Mouse (Mus musculus) lung, postnatal 14 days (tissue): Measurements from ENCODE around the gene Utp6.
"Not testable (repeated sequence)": the region's sequence is repeated elsewhere in the genome, so short reads cannot be mapped to it uniquely, and the experiment has no call there.

Experiments
- DNase-seq: peaks from one replicate; pipeline ENCODE4 v3.0.0; 2021

Gene Utp6

DNA sequence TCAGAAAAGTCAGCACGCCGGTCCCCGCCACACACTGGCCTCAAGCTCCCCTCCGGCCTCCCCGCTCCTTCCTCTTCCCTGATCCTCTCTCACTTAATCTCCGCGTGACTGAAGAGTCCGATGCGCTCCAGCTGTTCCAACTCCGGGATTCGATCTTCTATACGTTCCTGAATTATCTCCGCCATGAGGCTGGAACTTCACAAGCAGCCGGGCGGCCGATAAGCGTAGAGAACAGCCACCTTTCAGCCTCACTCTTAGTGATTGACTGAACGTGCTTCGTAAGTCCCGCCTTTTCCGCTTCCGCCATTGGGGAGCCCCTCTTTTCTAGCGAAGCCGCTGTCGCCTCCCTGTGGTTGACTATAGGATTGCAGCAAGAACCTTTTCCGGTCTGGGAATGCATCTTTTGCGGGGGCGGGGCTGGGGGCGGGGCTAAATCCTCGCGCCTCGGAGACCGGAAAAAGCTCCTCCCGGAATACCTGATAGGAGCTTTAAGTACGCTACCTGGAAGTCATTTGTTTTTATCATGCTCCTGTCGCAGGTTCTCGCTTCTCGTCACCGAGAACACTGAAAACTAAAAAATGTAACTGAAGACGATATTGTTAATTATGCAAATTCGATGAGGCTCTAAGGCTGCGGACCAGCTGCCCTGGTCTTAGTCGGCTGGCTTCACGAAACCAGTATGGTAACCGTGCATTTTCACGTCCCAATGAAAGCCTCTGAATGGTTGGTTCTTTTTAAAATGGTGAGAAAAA, at the start of gene Utp6:
Utp6 (minus strand) TSS at position 266 of the 752 bp plus-strand sequence.
- DNase-seq: peak; percentile 100

DNA sequence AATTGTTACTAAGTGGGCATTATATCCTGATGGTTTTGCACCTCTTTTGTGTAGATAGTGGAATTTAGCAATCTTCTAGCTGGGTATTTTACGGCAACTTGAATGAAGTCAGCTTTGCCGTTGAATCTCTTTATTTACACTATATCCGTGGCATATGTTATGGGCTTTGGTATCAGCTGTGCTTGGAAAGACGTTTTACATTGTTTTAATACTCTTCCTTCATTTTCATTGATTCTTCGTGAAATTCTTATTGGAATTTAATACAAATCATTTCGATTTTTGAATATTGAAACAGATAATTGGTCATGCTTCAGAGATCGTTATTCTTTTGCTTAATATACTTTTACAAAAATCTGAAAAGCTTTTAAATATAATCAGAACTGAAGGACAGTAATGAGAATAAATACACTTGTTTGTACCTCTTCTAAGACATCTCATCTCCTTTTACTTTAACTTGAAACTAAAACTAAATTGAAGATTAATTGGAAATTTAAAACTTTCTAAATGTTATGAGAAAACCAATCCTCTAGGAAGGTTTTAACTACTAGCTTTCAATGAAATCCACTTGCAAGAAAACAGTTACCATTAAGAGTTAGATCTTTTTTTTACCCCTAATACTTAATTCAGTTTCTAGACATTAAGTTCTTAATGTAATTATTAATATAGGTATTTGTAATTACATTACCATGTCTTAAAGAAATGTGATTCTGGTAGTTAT, 32.2 kb upstream of the Utp6 start:
- DNase-seq: no peak

DNA sequence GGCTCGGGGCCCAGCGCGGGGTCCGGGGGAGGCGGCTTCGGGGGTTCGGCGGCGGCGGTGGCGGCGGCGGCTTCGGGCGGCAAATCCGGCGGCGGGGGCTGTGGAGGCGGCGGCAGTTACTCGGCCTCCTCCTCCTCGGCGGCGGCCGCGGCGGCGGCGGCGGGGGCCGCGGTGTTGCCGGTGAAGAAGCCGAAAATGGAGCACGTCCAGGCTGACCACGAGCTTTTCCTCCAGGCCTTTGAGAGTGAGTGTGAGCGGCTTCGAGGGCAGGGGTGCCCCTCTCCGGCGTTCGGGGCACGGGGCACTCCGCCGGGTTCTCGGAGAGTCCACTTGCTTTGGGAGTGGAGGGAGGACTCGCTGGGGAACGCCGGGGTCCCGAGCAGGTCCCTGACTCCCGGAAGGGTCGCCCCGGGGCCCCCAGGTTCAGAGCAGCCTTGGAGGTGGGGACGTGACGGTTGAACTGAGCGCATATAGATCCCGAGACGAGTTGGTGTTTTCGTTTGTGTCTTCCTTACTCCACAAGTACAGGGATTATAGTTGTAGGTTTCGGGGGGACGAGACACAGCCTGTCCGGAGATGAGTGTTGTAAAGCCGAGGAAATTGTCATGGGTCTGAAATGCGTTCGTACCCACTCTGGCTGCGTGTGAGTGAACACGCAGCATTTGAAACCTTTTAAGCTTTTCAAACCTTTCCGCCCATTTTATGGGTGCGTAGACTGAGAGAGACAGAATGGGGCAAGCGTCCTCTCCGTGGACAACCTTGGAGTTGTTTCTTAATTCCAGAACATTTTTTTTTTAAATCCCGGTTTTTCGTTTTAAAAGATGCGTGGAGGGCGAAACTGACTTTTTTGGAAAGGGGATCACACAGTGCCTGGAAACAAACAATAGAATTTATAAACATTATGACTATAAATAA, 31.4 kb upstream of the Utp6 start:
- DNase-seq: peak; percentile 6

DNA sequence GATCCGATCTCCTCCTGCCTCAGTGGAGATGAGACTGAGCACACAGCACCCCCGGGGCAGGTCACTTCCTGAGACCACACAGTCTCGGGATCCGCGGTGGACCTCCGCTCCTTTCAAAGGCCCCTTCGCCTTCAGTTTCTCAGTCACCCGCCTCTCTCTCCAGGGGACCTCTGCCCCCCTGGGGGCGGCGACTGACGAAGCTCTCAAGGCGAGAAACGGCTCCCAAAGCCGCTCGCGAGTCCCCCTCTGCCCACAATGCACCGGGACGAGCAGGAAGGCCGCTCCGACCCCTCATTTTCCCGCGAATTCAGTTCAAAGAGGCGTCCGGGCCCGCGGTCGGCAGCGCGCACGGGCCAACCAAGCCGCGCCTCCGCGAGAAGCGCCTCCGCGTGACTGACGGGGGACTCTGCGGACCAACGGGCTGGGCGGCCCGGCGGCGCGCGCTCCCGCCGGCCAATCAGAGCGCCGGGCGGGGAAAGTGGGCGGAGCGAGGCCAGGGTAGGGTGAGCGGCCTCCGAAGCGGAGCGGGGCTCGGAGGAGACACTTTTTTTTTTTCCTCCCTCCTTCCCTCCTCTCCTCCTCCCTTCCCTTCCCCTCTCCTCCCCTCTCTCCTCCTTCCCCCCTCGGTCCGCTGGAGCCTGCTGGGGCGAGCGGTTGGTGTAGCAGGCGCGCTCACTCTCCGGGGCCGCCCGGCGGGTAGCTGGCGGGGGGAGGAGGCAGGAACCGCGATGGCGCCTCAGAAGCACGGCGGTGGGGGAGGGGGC, 30.6 kb upstream of the Utp6 start, which contains the start of gene Suz12:
Suz12 (plus strand) TSS at position 515 of the 764 bp plus-strand sequence.
- peak; percentile 94 for DNase-seq

DNA sequence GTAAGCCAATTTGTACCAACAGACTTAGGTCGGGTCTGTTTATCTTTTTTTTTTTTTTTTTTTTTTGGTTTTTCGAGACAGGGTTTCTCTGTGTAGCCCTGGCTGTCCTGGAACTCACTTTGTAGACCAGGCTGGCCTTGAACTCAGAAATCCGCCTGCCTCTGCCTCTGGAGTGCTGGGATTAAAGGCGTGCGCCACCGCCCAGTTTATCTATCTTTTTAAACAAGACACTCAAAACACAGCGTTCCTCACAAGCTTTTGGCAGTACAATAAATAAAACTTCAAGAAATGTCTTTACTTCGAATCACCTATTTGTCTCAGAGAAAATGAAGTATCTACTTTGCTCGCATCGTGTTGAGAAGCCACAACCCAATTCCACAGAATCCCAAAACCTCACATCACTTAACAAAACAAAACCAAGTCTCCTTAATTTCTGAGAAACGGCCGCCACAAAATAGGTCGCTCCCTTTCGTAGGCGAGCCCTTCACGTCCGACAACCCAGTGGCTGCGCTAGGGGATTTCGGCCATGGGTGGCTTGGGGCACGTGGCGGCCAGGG, 29.9 kb upstream of the Utp6 start:
- no peak for DNase-seq

DNA sequence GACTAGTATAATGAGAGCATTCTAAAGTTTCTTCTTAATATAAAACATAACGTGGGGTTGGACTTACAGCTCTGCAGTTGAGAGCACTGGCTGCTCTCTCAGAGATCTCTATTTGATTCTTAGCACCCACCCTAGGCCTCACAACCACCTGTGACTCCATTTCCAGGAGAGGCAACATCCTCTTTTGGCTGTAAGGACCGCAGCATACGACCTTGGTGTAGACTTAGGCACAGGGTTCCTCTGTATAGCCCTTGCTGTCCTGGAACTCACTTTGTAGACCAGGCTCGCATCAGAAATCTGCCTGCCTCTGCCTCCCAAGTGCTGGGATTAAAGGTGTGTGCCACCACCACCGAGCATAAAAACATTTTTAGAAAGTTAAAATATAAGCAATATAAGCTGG, 29.4 kb upstream of the Utp6 start:
- DNase-seq: no peak

DNA sequence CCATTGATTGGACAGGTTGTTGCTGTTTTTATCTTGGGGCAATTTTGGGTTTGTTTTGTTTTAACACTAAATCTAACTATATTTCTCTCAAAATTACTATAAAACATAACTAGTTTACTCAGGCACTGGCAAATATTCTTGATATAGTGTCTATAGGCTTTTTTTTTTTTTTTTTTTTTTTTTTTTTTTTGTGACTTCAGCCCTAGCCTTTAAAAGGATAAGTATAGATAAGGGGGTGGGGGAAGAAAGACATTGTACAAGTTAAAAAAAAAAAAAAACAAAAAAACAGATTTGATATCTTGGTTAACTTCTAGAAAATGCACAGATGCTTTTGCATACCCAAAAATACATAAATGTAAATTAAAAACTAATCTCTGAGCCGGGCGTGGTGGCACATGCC, 27.9 kb upstream of the Utp6 start:
- DNase-seq: no peak

DNA sequence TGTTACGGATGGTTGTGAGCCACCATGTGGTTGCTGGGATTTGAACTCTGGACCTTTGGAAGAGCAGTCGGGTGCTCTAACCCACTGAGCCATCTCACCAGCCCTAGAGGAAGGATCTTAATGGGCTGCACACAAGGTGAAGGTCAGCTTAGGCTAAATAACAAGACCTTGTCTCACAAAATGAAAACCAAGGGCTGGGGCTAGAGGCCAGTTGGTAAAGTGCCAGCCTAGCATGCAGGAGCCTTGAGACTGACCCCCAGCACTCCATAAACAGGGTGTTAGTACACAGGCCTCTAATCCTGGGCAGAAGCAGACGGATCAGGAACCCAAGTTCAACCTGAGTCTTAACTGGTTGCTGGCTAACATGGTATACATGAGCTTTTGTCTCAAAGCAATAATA, 25.7 kb upstream of the Utp6 start:
- no peak for DNase-seq

DNA sequence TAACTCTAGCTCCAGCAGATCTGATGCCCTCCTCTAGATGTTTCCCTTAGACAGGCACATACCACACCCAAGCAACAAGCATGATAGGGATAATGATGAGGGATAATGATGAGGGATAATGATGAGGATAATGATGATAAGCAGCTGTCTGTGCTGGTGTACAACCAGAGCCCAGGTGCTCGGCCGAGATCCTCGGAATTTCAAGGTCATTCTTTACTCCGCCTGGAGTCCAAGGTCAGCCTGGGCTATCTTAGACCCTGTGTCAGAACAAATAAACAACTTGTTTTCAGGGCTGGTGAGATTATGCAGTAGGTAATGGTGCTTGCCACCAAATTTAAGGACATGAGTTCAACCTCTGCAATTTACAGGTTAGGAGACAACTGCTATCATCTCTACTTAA, 24.7 kb upstream of the Utp6 start:
- no peak for DNase-seq

DNA sequence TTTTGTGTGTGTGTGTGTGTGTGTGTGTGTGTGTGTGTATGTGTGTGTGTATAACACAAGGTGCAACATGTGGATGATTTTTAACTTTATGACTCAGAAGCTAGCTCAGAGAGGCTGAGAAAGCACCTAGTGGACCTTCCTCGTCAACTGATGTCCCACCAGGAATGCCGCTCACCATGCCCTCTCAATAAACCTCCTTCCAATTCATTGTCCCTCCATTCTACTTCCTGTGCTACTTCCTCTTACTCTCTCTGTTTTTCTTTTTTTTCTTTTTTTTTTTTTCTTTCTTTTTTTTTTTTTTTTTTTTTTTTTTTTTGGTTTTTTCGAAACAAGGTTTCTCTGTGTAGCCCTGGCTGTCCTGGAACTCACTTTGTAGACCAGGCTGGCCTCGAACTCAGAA, 15.6 kb upstream of the Utp6 start:
- DNase-seq: not testable (repeated sequence)

DNA sequence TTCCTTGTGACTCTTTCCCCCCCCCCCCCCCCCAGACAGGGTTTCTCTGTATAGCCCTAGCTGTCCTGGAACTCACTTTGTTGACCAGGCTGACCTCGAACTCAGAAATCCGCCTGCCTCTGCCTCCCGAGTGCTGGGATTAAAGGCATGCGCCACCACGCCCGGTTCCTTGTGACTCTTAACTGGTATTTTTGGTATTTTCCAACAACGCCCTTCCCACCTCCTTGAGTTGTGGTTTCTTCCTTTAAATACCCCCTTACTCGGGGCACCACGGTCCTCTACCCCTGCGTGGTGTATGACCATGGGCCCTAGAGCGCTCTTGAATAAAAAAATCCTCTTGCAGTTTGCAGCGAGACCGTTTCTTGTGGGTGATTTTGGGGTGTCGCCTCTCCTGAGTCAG, 14.9 kb upstream of the Utp6 start:
- DNase-seq: not testable (repeated sequence)

DNA sequence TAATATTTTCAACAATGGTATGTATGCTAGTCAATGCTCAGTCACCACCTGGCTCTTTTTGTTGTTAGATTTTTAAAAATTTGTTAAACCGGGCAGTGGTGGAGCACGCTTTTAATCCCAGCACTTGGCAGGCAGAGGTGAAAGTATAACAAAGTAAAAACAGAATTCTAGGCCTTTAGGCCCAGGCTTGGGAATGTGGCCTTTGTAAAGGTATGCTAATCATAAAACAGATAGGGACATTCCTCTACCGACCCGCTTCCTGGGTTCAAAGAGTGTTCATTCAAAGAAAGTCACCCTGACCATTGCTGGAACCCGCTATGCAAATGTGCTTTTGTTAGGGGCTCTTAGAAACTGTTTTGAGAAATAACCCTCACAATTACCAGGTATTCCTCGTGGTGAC, 14.5 kb upstream of the Utp6 start:
- not testable (repeated sequence) for DNase-seq

DNA sequence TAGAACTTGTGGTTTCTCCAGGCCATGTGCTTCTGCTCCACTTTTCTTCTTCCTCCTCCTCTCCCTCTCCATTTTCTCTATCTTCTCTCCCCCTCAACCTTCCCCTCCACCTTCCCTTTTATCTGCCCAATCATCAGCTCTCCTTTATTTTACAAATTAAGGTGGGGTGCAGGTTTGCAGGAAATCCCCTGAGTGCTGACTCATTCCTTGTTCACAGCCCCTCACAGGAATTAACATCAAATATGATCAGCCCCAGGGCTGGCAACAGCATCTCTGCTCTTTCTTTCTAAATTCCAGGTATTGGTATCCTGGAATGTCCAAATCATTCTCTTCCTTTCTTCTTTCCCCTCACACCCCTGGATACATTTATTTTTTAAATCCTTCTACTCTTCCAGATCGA, 14.0 kb upstream of the Utp6 start:
- no peak for DNase-seq

DNA sequence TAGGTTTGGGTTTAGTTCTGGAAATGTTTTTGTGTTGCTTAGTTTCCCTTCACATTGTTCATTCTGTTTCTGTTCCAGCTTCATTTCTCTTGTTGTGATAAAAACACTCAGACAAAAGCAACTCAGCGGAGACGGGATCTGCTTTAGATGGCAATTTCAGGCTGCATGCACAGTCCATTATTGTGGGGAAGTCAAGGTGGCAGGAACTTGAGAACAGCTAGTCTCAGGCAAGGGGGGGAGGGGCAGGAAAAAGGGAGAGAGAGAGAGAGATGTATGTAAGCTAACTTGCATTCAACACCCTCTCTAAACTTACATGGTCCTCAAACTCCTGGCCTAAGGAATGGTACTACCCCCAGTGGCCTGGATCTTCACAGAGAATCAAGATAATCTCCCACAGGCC, 13.2 kb upstream of the Utp6 start:
- DNase-seq: no peak

DNA sequence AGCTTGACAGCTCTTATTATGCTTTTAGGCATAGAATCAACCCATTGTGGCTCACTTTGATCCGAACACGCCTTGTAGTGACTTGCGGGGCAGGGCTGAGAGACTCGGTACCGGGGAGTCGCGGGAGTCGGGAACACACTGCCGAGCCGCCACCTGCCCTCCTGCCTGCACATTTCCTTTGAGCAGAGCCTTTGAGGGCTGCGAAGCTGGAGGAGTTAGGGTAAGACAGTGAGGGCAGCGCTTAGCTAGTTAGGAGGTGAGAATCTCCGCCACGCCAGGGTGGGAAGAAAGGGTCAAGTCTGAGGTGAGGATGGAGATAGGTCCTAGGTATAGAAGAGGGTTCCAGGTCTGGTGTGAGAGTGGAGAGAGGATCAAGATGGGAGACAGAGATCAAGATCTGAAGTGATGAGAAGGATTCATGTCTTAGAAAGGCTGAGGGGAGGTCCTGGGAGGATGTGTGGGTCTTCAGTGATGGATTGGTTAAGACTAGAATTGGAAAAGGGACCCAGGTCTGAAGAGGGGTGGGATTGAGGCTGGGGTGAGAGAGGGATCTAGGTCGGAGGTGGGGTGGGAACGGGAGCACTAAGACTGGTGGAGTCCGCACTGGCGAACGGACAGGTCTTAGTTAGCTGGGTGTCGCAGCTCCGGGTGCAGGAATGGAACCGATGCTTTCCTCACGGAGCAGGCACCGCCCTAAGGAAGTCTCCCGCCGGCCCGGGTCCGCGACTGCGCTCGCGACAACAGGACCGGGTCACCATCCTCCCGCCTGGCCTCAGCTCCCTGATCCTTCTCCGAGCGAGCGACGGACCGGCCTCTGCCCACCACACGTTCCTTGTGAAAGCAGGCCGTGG, 11.7 kb upstream of the Utp6 start:
- DNase-seq: peak; percentile 24

DNA sequence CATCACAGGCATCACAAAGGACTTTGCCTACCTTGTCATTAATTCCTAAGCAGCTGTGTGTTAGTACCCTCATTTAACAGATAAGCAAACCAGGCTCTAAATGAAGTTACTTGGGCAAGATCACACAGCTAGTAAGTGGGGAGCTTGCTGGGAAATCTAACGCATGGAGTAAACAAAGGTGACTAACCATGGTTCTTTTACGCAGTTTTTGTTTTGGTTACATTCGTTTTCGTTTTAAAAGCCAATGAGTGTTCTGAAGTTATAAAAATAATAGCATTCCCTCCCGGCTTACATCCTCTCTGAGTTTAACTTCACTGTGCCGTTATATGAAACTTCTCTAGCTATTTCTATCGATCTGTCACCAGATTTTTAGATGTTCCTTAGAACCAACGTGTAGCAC, 10.9 kb upstream of the Utp6 start:
- DNase-seq: no peak

DNA sequence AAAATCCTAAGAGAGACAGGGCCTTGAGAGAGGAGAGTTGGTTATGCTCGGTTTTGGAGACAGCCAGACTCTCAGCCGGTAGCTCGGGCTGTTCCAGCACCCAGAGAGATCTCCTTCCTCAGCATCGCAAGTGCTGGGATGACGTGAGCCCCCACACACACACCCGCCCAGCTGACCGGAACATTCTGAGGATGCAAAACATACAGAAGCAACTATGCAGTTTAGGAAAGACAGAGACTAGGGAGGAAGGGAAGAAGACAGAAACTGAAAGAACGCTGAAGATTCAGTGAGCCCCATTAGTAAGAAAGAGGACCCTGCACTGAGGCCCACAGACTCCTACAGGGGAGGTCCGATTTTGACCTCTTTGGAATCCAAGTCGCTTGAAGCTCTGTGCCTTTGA, 5.6 kb upstream of the Utp6 start:
- DNase-seq: no peak

DNA sequence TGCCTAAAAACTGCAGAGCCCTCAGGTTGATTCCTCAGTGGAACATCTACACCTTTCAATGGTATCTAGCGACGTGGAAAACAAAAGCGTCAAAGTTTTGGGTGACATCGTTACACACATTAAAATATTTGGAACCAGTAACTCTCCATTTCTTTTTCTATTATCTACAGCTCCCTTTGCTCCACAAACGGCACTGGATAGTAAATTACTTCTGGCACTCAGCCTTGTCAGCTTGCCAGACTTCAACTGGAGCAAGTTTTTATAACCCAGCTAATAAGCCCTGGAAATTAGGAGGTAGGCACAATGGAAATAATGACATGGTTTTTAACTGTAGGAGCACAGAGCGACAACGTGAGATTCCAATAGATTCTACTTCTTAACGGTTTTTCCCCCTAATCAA, 3.7 kb upstream of the Utp6 start:
- DNase-seq: peak; percentile 64

DNA sequence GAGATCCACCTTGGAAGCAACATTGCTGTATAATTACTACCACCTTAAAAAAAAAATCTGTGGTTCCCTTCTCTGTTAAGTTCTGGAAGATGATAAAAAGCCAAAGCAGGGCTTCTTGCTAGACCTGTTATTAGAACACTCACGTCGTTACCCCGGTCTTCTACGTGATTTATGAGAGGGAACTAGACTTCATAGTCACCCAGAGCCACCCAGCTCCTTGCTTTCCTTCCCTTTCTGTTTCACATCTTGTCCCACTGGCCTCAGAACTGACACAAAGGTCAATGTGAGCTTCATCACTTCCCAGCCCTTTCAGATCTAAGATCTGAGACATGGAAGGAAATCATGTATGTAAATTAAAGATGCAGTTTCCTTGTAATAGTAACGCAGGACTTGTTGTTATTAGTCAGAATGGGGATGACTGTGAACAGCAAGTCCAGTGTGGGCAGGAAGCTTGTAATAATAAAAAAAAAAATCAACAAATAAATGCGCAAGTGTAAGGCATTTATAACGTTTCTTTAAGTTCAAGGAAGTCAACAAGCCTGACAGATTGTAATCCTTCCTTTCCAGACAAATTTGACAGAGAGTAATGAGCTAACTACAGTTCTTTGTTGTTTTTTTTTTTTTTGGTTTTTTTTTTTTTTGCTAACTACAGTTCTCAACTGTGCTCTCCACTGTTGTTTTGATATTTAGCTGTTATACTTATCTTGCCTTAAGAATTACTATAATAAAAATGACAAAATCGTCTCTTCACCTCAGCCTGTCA, 1.2 kb upstream of the Utp6 start:
- no peak for DNase-seq

DNA sequence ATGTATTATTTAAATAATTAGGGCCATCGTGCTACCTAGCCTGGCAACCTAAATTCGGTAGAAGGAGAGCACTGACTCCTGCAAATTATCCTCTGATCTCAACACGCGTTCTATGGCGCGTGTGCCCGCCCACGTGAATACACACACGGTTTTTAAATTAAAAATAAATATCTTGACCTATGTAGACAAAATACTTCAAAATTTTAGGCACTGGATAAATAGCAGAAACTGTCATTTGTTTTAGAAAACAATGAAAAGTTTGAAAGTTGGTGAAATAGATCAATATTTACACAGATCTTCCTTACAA, 640 bp upstream of the Utp6 start:
- DNase-seq: no peak
